Mouse (Mus musculus) adipose tissue, adult 10 weeks (tissue): Measurements from ENCODE around the gene Nox1. TPM values are rescaled to one million over a fixed set of nuclear protein-coding genes. Genes with fewer than 3 reads are reported as not detected.

Experiments used
- polyA plus RNA-seq: library from polyadenylated mRNA; stranded (reverse); fragments of 350-450 nt; fragmentation: Illumina TruSeq; extraction: RNeasy Lipid Tissue Mini Kit (QIAGEN cat#74804); gene quantifications from one replicate; pipeline ENCODE4 v1.2.3, GENCODE M21; 2014; ENCODE audit warnings: low read depth, low replicate concordance

Gene Nox1
- 0.36 TPM for polyA plus RNA-seq

DNA sequence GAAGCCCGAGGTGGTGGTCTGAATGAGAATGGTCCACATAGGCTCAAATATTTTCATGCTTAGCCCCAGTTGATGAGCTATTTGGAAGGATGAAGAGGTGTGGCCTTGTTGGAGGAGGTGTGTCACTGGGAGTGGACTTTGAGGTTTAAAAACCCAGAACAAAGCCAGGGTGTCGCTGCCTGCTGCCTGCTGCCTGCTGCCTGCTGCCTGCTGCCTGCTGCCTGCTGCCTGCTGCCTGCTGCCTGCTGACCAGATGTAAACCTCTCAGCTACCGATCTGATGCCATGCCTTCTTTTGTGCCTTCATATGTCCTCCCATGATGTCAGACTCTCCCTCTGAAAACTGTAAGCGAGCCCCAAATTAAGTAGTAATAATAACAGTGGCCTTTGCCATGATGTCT, at the start of gene Nox1:
TSS of gene Nox1 (minus strand) at position 101 of the 400 bp plus-strand sequence.

GRCm38 (mm10) chrX:134187201-134187600, 34.6 kb downstream of the Nox1 start, which contains the start of gene Arl13a:
Gene Arl13a, plus strand, starts transcription at chrX:134187501.

GRCm38 (mm10) chrX:134162043-134162720, 59.6 kb downstream of the Nox1 start, which contains the start of gene Xkrx:
Gene Xkrx, minus strand, starts transcription at chrX:134162076.

DNA sequence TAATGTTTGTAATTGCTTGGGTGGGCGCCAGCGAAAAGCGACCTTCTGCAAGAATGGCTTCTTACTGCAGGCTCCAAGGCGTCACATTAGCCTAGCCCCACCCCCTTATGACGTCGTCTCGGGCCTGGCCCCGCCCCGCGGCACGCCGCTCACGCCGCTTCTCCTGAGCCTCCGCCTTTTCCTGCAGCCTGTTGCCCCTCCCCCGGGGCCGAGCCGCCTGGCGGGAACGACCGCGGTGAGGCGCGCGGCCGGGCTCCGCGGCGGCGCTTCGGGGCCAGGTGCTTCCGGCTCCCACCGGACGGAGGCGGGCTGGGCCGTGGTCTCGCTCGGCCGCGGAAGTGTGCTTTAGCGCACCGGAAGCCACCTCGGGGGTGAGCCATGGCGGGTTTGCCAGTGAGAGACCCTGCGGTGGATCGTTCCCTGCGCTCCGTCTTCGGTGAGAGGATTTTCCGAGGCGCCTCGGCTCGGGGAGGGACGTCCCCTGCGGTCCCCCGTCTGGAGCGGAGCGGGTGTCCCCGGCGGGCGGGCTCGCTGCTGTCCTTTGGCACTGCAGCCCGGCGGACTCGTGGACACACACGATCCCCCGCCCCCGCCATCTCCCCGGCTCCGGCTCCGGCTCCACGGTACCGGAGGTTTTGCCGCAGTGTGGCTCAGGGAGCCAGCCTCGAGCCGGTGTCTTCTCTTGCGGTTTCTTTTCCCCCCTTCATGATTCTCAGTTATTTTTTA, 162.6 kb downstream of the Nox1 start, which contains the start of gene Cstf2:
TSS of gene Cstf2 (plus strand) at position 201 of the 726 bp plus-strand sequence.

Other genes with a start within 250 kb of the Nox1 start
- gene Sytl4, start 240.1 kb downstream of the Nox1 start, polyA plus RNA-seq: 130 TPM
- 35.9 TPM for gene Cstf2, start 162.8 kb downstream of the Nox1 start, polyA plus RNA-seq
- 16.2 TPM for gene Xkrx, start 59.9 kb downstream of the Nox1 start, polyA plus RNA-seq
- gene Arl13a, start 34.5 kb downstream of the Nox1 start, polyA plus RNA-seq: 1.2 TPM
- 15.2 TPM for gene Trmt2b, start 55.0 kb upstream of the Nox1 start, polyA plus RNA-seq
- 2.4 TPM for gene Tmem35a, start 73.3 kb upstream of the Nox1 start, polyA plus RNA-seq
- gene Cenpi, start 86.1 kb upstream of the Nox1 start, polyA plus RNA-seq: 0.58 TPM
- 1.3 TPM for gene Drp2, start 182.6 kb upstream of the Nox1 start, polyA plus RNA-seq